Mouse (Mus musculus) small intestine, adult 2 months (tissue): ENCODE measurements at regions not wholly inside any gene's neighbourhood (a gene's known extent, or its start where the extent isn't known, plus 50 kb on each side); places are given as distances from the start of the nearest gene placed in this dataset.

ENCODE experiments used
- H3K27ac ChIP-seq: fragments of 200-500 bp; 2 replicates; pipeline ENCODE4 v1.5.1; 2012; ENCODE audit warnings: low read depth, low read length, control low read depth, inconsistent platforms; ENCODE audit not compliant: insufficient read depth
- H3K27me3 ChIP-seq: fragments of 200-500 bp; 2 replicates; pipeline ENCODE4 v1.6.1; 2012; ENCODE audit warnings: mild to moderate bottlenecking, moderate library complexity, low read length, inconsistent platforms; ENCODE audit not compliant: control insufficient read depth, insufficient read depth
- H3K36me3 ChIP-seq: fragments of 200-500 bp; 2 replicates; pipeline ENCODE4 v1.6.1; 2012; ENCODE audit warnings: mild to moderate bottlenecking, low read length, control low read depth, inconsistent platforms; ENCODE audit not compliant: control insufficient read depth, insufficient read depth
- H3K4me1 ChIP-seq: fragments of 200-500 bp; 2 replicates; pipeline ENCODE4 v1.6.1; 2012; ENCODE audit warnings: low read length, inconsistent platforms, mixed read lengths; ENCODE audit not compliant: control insufficient read depth, insufficient read depth, insufficient read length
- H3K4me3 ChIP-seq: fragments of 200-500 bp; 2 replicates; pipeline ENCODE4 v1.5.1; 2012; ENCODE audit warnings: low read depth, mild to moderate bottlenecking, control low read depth, inconsistent platforms, low read length, moderate library complexity
- CTCF ChIP-seq: fragments of 200-500 bp; IDR thresholded peaks from 2 replicates; pipeline ENCODE4 v1.5.1; 2012; ENCODE audit warnings: low read depth, mild to moderate bottlenecking, control low read depth, inconsistent platforms, low read length, moderate library complexity, mixed read lengths; ENCODE audit not compliant: insufficient replicate concordance, insufficient read length; ENCODE audit errors: extremely low read depth
- POLR2A ChIP-seq: fragments of 200-500 bp; IDR thresholded peaks from 2 replicates; pipeline ENCODE4 v1.6.1; 2012; ENCODE audit warnings: low read depth, mild to moderate bottlenecking, control low read depth, inconsistent platforms, low read length, moderate library complexity
- WGBS: fragments of 180-500 bp; shearing (Covaris S2); methylation state at CpG from one replicate; pipeline ENCODE4 v1.1.7; 2018; 5-methylcytosine and 5-hydroxymethylcytosine counted together

DNA sequence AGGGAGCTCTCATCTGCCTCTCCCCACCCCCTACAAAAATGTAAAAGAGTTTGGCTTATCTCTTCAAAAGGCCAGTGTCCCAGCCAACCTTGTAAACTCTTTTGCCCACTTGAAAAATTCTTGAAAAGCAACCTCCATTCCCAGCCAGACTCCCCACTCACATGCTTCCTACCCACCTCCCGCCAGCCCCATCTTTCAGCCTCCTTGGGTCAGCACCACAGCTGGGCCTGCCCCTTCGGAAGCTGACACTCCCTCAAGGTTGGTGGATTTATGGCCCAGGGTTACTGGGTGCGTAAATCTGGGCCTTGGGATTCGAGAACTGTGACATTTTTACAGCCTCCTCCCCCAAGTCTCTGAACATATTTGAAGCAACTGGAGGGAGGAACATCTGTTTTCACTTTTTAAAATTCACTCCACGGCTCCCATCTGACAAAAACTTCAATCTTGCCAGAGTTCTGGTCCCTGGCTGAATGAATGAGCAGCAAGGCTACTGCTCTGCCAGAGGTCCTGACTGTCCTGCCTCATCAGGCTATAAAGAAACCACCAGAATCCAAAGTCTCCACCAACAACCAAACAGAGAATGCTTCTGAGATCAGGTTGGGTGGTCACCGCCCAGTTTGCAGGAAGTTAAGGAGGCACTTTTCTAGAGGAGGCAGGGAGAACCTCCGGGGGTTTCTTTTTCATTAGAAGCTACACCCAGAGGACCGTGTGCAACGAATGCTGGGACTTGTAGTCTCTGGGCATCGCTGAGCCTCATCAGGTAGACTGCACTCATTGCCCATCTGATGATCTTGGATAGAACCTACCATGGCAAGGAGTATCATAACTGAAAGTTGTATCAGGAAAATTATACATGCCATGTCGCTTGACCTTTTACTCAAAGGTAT, 147.3 kb downstream of the Ly86 start:
- H3K4me1 ChIP-seq = peaks cover 4% of the 10 kb centered on the region; the same call in 1 of the 2 replicates
- TF ChIP-seq CTCF (no peak), POLR2A (no peak)
- no peaks in the 10 kb centered on the region for H3K36me3 ChIP-seq
- WGBS = 51% methylated on average over 11 of the region's 11 CpGs
- no peak overlapping the region for H3K4me3 ChIP-seq
- H3K27ac ChIP-seq = no peak overlapping the region
- no peaks in the 10 kb centered on the region for H3K27me3 ChIP-seq

DNA sequence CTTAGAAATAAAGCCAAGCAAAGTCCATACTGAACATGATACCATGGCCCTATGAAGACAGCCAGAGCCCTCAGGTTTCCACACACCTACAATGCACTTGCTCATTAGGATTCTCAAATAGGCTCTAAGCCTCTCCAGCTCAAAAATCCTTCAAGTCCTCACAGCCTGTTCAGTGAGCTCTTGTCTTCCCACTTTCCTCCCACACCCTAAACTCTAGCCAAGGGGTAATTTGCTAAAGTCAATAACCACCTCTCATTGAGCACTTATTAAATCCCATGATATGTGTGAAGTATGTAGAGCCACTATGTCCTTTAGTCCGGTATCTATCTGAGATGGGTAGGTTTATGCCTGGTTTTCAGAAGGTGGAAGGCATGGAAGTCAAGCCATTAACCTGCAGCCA, 148.3 kb downstream of the Ly86 start:
- no peaks in the 10 kb centered on the region for H3K27me3 ChIP-seq
- no peak overlapping the region for H3K27ac ChIP-seq
- peaks cover 4% of the 10 kb centered on the region; the same call in 1 of the 2 replicates for H3K4me1 ChIP-seq
- no peak overlapping the region for H3K4me3 ChIP-seq
- TF ChIP-seq POLR2A (no peak), CTCF (no peak)
- WGBS = 90% methylated on average over 1 of the region's 1 CpGs
- no peaks in the 10 kb centered on the region for H3K36me3 ChIP-seq

DNA sequence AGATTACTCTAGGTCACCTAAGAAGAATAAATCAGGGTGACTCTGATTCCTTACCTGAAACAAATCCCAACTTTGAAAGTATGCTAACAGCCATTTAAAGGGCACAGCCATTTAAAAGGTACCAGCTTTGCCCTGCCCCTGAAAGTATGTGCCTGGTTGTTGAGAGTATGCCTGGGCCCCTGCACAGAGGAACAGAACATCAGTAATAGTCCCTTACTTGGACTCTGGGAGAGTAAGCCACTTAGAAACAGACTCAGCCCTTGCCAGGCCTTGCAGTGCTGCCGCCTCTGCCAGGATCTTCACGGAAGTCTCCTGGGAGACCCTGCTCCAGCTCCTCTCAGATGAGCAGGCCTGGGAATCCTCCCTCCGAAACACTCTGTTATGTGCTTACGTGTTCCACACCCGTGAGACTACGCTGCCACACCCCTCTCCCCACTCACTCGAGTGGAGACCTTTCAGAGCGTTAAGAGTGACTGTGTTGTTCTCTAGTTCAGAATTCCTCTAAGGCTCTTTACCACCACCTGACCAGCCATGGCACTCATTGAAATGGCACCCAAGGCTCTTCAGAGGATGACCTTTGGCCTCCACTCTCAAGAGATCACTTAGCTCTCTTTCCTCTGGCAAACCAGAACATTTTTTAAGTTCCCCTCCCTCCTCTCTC, 150.4 kb downstream of the Ly86 start:
- H3K4me3 ChIP-seq = no peak overlapping the region
- no peaks in the 10 kb centered on the region for H3K27me3 ChIP-seq
- H3K36me3 ChIP-seq = no peaks in the 10 kb centered on the region
- WGBS = 93% methylated on average over 8 of the region's 8 CpGs
- peaks cover 5% of the 10 kb centered on the region; the same call in 1 of the 2 replicates for H3K4me1 ChIP-seq
- H3K27ac ChIP-seq = no peak overlapping the region
- TF ChIP-seq POLR2A = no peak
- no peak for TF ChIP-seq CTCF

DNA sequence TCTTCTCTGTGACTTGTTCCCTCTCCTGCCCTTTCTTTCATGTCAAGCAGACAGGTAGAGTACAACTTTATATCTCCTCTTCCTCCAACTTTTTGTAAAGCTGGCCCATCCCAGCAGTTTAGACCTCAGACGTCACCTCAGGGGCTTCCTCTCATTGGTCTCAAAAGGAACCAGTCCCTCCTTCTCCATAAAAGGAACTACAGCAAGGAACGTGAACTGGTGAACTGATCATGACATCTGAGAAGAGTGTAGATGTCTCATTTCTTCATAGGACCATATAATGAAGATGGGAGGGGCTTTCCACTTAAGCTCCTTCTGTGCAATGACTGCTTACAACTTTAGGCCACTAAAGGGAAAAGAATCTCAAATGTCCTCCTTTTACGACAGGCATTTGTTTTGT, 153.0 kb downstream of the Ly86 start:
- no peak overlapping the region for H3K27ac ChIP-seq
- H3K4me3 ChIP-seq = no peak overlapping the region
- H3K36me3 ChIP-seq = no peaks in the 10 kb centered on the region
- 82% methylated on average over 3 of the region's 3 CpGs for WGBS
- H3K27me3 ChIP-seq = no peaks in the 10 kb centered on the region
- no peak for TF ChIP-seq CTCF
- no peak for TF ChIP-seq POLR2A
- H3K4me1 ChIP-seq = peaks cover 4% of the 10 kb centered on the region; the same call in 1 of the 2 replicates

DNA sequence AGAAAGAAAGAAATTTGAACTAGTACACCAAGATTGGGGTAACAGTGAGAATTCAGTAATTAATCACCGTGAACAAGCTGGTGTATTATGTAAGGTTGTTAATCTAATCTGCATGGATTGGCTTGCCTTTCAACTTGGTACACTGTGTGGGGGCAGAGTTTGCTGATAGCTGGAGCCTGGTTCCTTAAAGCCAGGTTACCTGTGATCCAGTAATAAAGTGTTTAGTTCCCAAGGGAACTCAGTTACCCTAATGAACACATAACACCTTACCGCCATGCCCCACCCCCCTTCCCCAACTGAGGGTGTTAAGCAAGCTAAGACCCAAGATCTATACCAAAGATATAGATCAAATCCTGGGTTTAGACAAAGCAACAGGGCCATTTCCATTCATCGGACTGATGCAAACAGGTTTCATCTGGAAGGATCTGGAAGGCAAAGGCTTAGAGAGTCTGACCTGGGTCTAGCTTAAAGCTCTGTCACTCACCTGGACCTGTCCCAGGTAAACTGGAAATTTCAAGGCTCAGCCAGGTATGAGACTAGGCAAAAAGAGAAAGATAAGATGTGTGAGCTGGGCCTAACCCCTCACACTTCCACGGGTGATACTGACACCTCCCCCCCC, 155.8 kb downstream of the Ly86 start:
- Histone ChIP-seq H3K4me3 (no peak overlapping the region), H3K27ac (no peak overlapping the region; the same call in 1 of the 2 replicates), H3K27me3 (no peaks in the 10 kb centered on the region), H3K36me3 (no peaks in the 10 kb centered on the region), H3K4me1 (peaks cover 10% of the 10 kb centered on the region; the same call in 1 of the 2 replicates)
- TF ChIP-seq CTCF (no peak), POLR2A (no peak)
- 25% methylated on average over 4 of the region's 4 CpGs for WGBS

DNA sequence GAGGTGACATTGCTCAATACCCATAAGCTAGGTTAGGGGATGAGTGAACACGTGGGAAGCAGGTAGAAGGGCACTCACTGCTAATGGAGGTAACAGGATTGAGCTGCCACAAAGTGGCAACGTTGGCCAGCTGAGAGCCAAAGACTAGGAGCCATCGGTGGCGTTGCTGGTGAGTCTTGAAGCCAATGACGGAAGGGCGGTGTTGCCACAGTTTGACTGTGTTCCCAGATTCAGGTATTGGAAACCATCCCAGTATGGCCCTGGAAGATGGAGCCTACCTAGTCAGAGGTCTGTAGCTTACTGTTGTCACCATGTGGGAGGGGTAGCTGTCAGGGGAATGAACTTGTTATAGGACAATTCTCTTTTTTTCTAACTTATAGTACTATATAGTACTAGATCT, 158.4 kb downstream of the Ly86 start:
- no peaks in the 10 kb centered on the region for H3K36me3 ChIP-seq
- 89% methylated on average over 6 of the region's 6 CpGs for WGBS
- H3K27ac ChIP-seq = no peak overlapping the region
- no peak for TF ChIP-seq POLR2A
- TF ChIP-seq CTCF = no peak
- H3K4me3 ChIP-seq = no peak overlapping the region
- H3K4me1 ChIP-seq = peaks cover 21% of the 10 kb centered on the region
- H3K27me3 ChIP-seq = no peaks in the 10 kb centered on the region

DNA sequence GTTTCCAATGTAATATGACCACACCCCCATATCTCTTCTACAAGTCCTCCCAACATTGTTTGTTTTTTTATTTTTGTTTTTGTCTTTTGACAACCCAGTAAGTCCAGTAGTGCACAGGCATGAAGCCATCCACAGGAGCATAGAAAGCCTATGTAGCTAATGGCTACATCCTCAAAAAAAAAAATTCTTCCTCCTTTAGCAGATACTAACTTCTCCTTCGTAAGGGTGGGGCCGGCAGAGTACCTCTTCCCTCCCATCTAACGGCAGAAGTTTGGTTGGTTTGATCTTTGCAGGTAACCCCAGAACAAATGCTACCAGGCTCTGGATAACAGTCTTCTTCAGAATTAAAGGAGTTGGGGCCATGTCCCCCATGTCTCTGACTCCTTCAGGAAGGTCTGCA, 158.9 kb downstream of the Ly86 start:
- Histone ChIP-seq H3K36me3 (no peaks in the 10 kb centered on the region), H3K4me3 (no peak overlapping the region), H3K4me1 (peaks cover 25% of the 10 kb centered on the region), H3K27me3 (no peaks in the 10 kb centered on the region), H3K27ac (no peak overlapping the region)
- no peak for TF ChIP-seq POLR2A
- no peak for TF ChIP-seq CTCF
- WGBS = 24% methylated on average over 3 of the region's 3 CpGs
